Mouse (Mus musculus) thymus, adult 2 months (tissue): ENCODE results near the gene Spop. TPM values are rescaled to one million over a fixed set of nuclear protein-coding genes. Genes with fewer than 3 reads are reported as not detected.

Experiments used
- DNase-seq: peaks from one replicate; pipeline ENCODE4 v3.0.0; 2021
- H3K27ac ChIP-seq: fragments of 200-500 bp; 2 replicates; pipeline ENCODE4 v1.5.1; 2012; ENCODE audit warnings: low read length, control low read depth; ENCODE audit not compliant: control insufficient read depth, insufficient read depth
- H3K27me3 ChIP-seq: fragments of 200-500 bp; 2 replicates; pipeline ENCODE4 v1.6.1; 2012; ENCODE audit warnings: mild to moderate bottlenecking, low read length, moderate library complexity, mixed read lengths; ENCODE audit not compliant: control insufficient read depth, insufficient read depth
- H3K36me3 ChIP-seq: fragments of 200-500 bp; 2 replicates; pipeline ENCODE4 v1.6.1; 2012; ENCODE audit warnings: mild to moderate bottlenecking, low read length, moderate library complexity; ENCODE audit not compliant: control insufficient read depth, insufficient read depth
- H3K4me1 ChIP-seq: fragments of 200-500 bp; replicated peaks from 2 replicates; pipeline ENCODE4 v1.6.1; 2012; ENCODE audit warnings: low read length; ENCODE audit not compliant: control insufficient read depth, insufficient read depth
- H3K4me3 ChIP-seq: fragments of 200-500 bp; 2 replicates; pipeline ENCODE4 v1.5.1; 2012; ENCODE audit warnings: mild to moderate bottlenecking, low read length, control low read depth, moderate library complexity; ENCODE audit not compliant: control insufficient read depth, insufficient read depth
- CTCF ChIP-seq: fragments of 200-500 bp; IDR thresholded peaks from 2 replicates; pipeline ENCODE4 v1.5.1; 2012; ENCODE audit warnings: mild to moderate bottlenecking, control low read depth, low read length, moderate library complexity, borderline replicate concordance; ENCODE audit not compliant: control insufficient read depth, poor library complexity, insufficient read depth; ENCODE audit errors: extremely low read depth
- POLR2A ChIP-seq: fragments of 200-500 bp; IDR thresholded peaks from 2 replicates; pipeline ENCODE4 v1.6.1; 2012; ENCODE audit warnings: mild to moderate bottlenecking, low read length, control low read depth, moderate library complexity; ENCODE audit not compliant: control insufficient read depth, poor library complexity, insufficient read depth; ENCODE audit errors: extremely low read depth
- WGBS: fragments of 180-500 bp; shearing (Covaris S2); methylation state at CpG from one replicate; pipeline ENCODE4 v1.1.7; 2018; 5-methylcytosine and 5-hydroxymethylcytosine counted together
- polyA plus RNA-seq: library from polyadenylated mRNA; depleted of rRNA; stranded (reverse); fragments of >200 nt; gene quantifications from 2 replicates; pipeline ENCODE4 v1.2.3, GENCODE M21; 2012

Spop gene
- polyA plus RNA-seq, 1 experiment: 47.9 TPM

DNA sequence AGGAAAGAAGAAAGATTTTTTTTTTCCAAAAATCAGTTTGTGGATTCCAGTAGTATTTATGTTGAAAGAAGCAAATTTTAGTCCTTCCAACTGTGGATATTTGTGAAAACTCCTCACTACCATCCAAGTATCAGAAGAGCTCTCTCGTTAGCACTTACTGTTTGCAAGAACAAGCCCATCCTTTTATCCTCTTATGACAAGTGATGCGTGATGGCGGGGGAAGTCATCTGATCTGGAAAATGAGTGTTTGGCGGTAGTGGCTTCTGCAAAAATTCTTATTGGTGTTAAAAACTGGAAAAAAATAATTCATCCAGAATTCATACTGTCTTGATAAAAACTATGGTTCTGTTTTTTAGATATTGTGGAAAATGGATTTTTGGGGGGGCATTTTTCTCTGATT lies 78.4 kb downstream of the Spop start:
- Histone ChIP-seq H3K36me3 (peaks cover 60% of the 10 kb centered on the region), H3K4me3 (no peak overlapping the region), H3K27ac (no peak overlapping the region), H3K27me3 (no peaks in the 10 kb centered on the region), H3K4me1 (no peaks in the 10 kb centered on the region)
- WGBS: 93% methylated on average over 4 of the region's 4 CpGs
- TF ChIP-seq CTCF (no peak), POLR2A (no peak)
- DNase-seq: no peak

DNA sequence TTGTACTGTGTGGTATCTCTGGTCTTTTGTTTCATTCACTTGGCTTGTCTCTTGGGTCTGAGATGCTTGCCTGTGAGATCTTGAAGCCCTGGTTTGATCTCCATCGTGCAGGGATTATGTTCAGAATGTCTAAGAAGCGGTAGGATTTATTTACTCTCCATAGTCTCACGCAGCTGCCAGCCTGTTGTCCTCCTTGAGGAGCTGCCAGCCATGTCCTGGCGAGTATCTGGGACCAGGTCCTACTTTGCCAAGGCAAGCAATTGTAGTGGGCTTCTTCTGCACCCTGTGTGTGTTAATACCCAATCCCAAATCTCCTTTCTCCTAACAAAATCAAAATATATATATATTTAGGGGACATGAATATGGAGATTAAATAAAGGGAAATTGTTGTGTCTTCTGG lies 79.1 kb downstream of the Spop start:
- Histone ChIP-seq H3K4me3 (no peak overlapping the region), H3K36me3 (peaks cover 55% of the 10 kb centered on the region), H3K27ac (no peak overlapping the region), H3K27me3 (no peaks in the 10 kb centered on the region), H3K4me1 (no peaks in the 10 kb centered on the region)
- WGBS: 94% methylated on average over 4 of the region's 4 CpGs
- TF ChIP-seq POLR2A (no peak), CTCF (no peak)
- DNase-seq: no peak

DNA sequence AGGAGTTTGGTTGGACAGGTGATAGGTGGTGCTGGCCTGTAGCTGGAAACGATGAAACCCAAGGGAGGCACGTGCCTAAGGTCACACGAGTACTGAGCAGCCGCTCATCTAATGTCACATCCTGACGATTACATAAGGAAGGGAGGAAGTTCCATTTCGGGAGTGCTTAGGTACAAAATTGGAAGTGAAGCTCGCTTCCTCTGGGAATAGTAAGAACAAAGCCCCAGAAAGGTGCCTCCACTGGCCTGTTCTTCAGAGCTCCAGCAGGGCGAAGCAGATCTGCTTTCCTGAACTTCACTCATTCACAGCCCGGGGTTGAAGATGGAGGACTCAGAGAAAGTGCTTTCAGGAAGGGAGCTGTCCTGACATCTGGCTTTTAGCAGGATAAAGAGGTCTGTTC lies 80.1 kb downstream of the Spop start:
- Histone ChIP-seq H3K27ac (no peak overlapping the region), H3K4me1 (no peaks in the 10 kb centered on the region), H3K36me3 (peaks cover 46% of the 10 kb centered on the region), H3K4me3 (no peak overlapping the region), H3K27me3 (no peaks in the 10 kb centered on the region)
- WGBS: 94% methylated on average over 9 of the region's 9 CpGs
- TF ChIP-seq POLR2A (no peak), CTCF (no peak)
- DNase-seq: no peak

DNA sequence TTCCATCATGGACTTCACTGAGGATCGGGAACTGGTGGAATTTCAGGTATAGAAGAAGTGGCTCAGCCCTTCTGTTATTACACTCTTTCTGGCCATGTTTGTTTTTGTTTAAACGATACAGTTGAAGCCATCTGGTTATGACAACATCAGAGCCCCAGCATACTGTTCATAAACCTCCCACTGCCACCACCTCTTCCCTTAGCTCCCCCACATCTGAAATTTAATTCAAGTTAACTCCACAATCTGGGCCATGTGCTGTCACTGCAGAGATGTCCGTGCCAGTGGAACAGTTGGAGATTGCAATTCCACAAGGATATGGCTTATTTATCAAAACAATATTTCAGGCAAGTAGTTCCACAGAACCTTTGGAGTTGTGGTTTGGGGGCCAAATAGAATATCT lies 80.5 kb downstream of the Spop start:
- Histone ChIP-seq H3K36me3 (peaks cover 42% of the 10 kb centered on the region), H3K4me1 (no peaks in the 10 kb centered on the region), H3K27ac (no peak overlapping the region), H3K27me3 (no peaks in the 10 kb centered on the region), H3K4me3 (no peak overlapping the region)
- 96% methylated on average over 3 of the region's 3 CpGs for WGBS
- TF ChIP-seq POLR2A: no peak
- TF ChIP-seq CTCF: no peak
- no peak for DNase-seq

DNA sequence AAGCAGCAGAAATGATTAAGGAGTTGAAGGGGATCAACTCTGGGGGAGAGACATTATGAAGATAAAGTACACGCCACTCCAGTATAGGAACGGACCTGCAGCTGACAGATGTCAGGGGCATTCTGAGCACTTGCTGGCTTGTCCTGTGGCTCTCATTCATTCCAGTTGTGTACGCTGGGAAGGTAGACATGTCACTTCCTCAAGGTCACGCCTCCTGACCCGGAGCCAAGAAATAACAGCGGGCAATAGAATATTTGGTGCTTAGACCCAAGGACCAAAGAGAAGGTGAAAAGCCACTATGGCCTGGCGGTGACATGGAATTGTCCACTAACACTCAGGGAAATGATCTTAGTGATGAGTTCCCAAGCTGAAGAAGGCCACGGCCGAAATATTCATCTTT lies 82.0 kb downstream of the Spop start:
- 99% methylated on average over 9 of the region's 9 CpGs for WGBS

DNA sequence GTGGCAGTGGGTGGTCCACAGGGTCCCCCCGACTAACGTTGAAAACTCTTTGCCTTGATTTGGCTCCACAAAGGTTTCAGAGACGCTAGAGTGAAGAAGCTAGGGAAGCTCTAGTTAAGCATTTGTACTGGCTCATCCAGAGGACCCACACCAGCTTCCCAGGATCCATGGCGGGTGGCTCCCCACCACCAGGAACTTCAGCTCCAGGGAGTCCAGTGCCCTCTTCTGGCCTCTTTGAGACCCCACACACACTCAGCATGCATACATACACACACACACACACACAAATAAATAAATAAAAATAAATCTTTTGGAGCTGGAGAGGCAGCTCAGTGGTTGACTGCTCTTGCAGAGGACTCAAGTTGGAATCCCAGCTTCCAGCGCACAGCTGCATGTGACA lies 84.0 kb downstream of the Spop start:
- H3K4me1 ChIP-seq: no peaks in the 10 kb centered on the region
- WGBS: 98% methylated on average over 5 of the region's 5 CpGs
- peaks cover 15% of the 10 kb centered on the region for H3K36me3 ChIP-seq
- no peak overlapping the region for H3K27ac ChIP-seq
- no peak for TF ChIP-seq CTCF
- TF ChIP-seq POLR2A: no peak
- no peak for DNase-seq
- H3K4me3 ChIP-seq: no peak overlapping the region
- H3K27me3 ChIP-seq: no peaks in the 10 kb centered on the region

More for the DNA sequence above, 82.0 kb downstream of the Spop start:
- Histone ChIP-seq H3K4me1 (no peaks in the 10 kb centered on the region), H3K36me3 (peaks cover 30% of the 10 kb centered on the region), H3K27ac (no peak overlapping the region), H3K4me3 (no peak overlapping the region), H3K27me3 (no peaks in the 10 kb centered on the region)
- DNase-seq: no peak
- TF ChIP-seq CTCF: no peak
- TF ChIP-seq POLR2A: no peak

DNA sequence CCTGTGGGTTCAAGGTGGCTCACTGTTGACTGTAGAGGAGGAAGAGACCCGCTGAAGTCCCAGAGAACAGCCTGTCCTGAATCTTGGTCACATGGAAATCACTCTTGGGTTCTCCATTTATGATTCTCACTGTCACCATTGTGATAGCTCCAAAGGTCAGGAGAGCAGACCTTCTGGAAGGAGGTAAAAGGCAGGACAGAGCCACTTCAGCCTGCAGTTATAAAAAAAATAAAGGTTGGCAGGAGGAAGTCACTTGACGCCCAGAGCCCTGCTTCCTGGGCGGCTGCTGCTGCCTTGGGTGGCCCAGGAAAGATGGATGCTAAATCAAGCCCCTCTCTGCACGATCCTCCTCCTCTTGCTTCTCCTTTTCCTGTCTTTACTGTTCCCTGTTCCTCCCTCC lies 86.5 kb downstream of the Spop start:
- no peak for TF ChIP-seq POLR2A
- no peak for TF ChIP-seq CTCF
- no peak for DNase-seq
- H3K4me3 ChIP-seq: no peak overlapping the region
- H3K36me3 ChIP-seq: no peaks in the 10 kb centered on the region
- 25% methylated on average over 4 of the region's 4 CpGs for WGBS
- no peaks in the 10 kb centered on the region for H3K4me1 ChIP-seq
- no peaks in the 10 kb centered on the region for H3K27me3 ChIP-seq
- H3K27ac ChIP-seq: no peak overlapping the region
